Mouse (Mus musculus): Measurements from ENCODE around the gene Rpl18. TPM values are rescaled to one million over a fixed set of nuclear protein-coding genes. Genes with fewer than 3 reads are reported as not detected.
A peak's percentile ranks its signal among the peaks of the same experiment; 100 is the strongest.

The Rpl18 gene
- polyA plus RNA-seq, 1 experiment from 2014 or later = 1,272 TPM

GRCm38 (mm10) chr7:45759400-45759799 is 44.1 kb downstream of the Rpl18 start:
- Histone ChIP-seq H3K27me3 (ENCODE audit: control insufficient read depth, insufficient read depth, low read length) (no peaks in the 10 kb centered on the region; the same call in 1 of the 2 replicates), H3K27ac (ENCODE audit: low read length) (no peak overlapping the region), H3K4me1 (ENCODE audit: control insufficient read depth, insufficient read depth, low read length) (no peaks in the 10 kb centered on the region), H3K4me3 (ENCODE audit: low read depth, low read length) (no peak overlapping the region; the same call in 1 of the 2 replicates), H3K9me3 (ENCODE audit: control insufficient read depth, low read depth, low read length) (no peaks in the 10 kb centered on the region), H3K4me2 (replicated peaks; ENCODE audit: low read depth, low read length) (peak overlapping the region; percentile 26), H3K36me3 (ENCODE audit: control insufficient read depth, insufficient read depth, low read length) (no peaks in the 10 kb centered on the region), H3K9ac (replicated peaks; ENCODE audit: low read depth, low read length) (no peak overlapping the region)
- ATAC-seq (ENCODE audit: insufficient number of reproducible peaks, insufficient read depth, low FRiP score, low read depth) = peak; percentile 71
- WGBS = 11% methylated on average over 22 of the region's 27 CpGs

GRCm38 (mm10) chr7:45760151-45760550 is 44.9 kb downstream of the Rpl18 start:
- H3K4me3 ChIP-seq (ENCODE audit: low read depth, low read length) = no peak overlapping the region
- H3K4me2 ChIP-seq (replicated peaks; ENCODE audit: low read depth, low read length) = no peak overlapping the region
- no peak overlapping the region for H3K9ac ChIP-seq (replicated peaks; ENCODE audit: low read depth, low read length)
- no peak overlapping the region for H3K27ac ChIP-seq (ENCODE audit: low read length)
- H3K9me3 ChIP-seq (ENCODE audit: control insufficient read depth, low read depth, low read length) = no peaks in the 10 kb centered on the region
- 49% methylated on average over 5 of the region's 5 CpGs for WGBS
- H3K4me1 ChIP-seq (ENCODE audit: control insufficient read depth, insufficient read depth, low read length) = no peaks in the 10 kb centered on the region
- no peak for ATAC-seq (ENCODE audit: insufficient number of reproducible peaks, insufficient read depth, low FRiP score, low read depth)
- no peaks in the 10 kb centered on the region for H3K36me3 ChIP-seq (ENCODE audit: control insufficient read depth, insufficient read depth, low read length)
- H3K27me3 ChIP-seq (ENCODE audit: control insufficient read depth, insufficient read depth, low read length) = no peaks in the 10 kb centered on the region; the same call in 1 of the 2 replicates

- Histone ChIP-seq H3K4me1 (ENCODE audit: control insufficient read depth, insufficient read depth, low read length) (no peaks in the 10 kb centered on the region), H3K9me3 (ENCODE audit: control insufficient read depth, low read depth, low read length) (no peaks in the 10 kb centered on the region), H3K4me2 (replicated peaks; ENCODE audit: low read depth, low read length) (no peak overlapping the region), H3K9ac (replicated peaks; ENCODE audit: low read depth, low read length) (no peak overlapping the region), H3K27ac (ENCODE audit: low read length) (no peak overlapping the region), H3K4me3 (ENCODE audit: low read depth, low read length) (no peak overlapping the region), H3K36me3 (ENCODE audit: control insufficient read depth, insufficient read depth, low read length) (no peaks in the 10 kb centered on the region), H3K27me3 (ENCODE audit: control insufficient read depth, insufficient read depth, low read length) (no peaks in the 10 kb centered on the region)
- WGBS = 41% methylated on average over 8 of the region's 8 CpGs
- no peak for ATAC-seq (ENCODE audit: insufficient number of reproducible peaks, insufficient read depth, low FRiP score, low read depth)
Measured at GRCm38 (mm10) chr7:45765995-45766394, 50.7 kb downstream of the Rpl18 start.

GRCm38 (mm10) chr7:45766764-45767163 is 51.5 kb downstream of the Rpl18 start:
- H3K36me3 ChIP-seq (ENCODE audit: control insufficient read depth, insufficient read depth, low read length) = no peaks in the 10 kb centered on the region
- ATAC-seq (ENCODE audit: insufficient number of reproducible peaks, insufficient read depth, low FRiP score, low read depth) = 0 out of 2 replicates have a peak, but pooled peaks have one; percentile 28
- H3K4me1 ChIP-seq (ENCODE audit: control insufficient read depth, insufficient read depth, low read length) = no peaks in the 10 kb centered on the region
- no peak overlapping the region for H3K9ac ChIP-seq (replicated peaks; ENCODE audit: low read depth, low read length)
- H3K4me2 ChIP-seq (replicated peaks; ENCODE audit: low read depth, low read length) = no peak overlapping the region
- H3K9me3 ChIP-seq (ENCODE audit: control insufficient read depth, low read depth, low read length) = no peaks in the 10 kb centered on the region
- H3K27ac ChIP-seq (ENCODE audit: low read length) = no peak overlapping the region
- 46% methylated on average over 8 of the region's 8 CpGs for WGBS
- no peak overlapping the region for H3K4me3 ChIP-seq (ENCODE audit: low read depth, low read length)
- H3K27me3 ChIP-seq (ENCODE audit: control insufficient read depth, insufficient read depth, low read length) = no peaks in the 10 kb centered on the region

GRCm38 (mm10) chr7:45767500-45767899 is 52.2 kb downstream of the Rpl18 start:
- H3K4me3 ChIP-seq (ENCODE audit: low read depth, low read length) = no peak overlapping the region
- no peak for ATAC-seq (ENCODE audit: insufficient number of reproducible peaks, insufficient read depth, low FRiP score, low read depth)
- H3K27ac ChIP-seq (ENCODE audit: low read length) = no peak overlapping the region
- no peak overlapping the region for H3K9ac ChIP-seq (replicated peaks; ENCODE audit: low read depth, low read length)
- H3K36me3 ChIP-seq (ENCODE audit: control insufficient read depth, insufficient read depth, low read length) = no peaks in the 10 kb centered on the region
- H3K27me3 ChIP-seq (ENCODE audit: control insufficient read depth, insufficient read depth, low read length) = no peaks in the 10 kb centered on the region
- no peaks in the 10 kb centered on the region for H3K4me1 ChIP-seq (ENCODE audit: control insufficient read depth, insufficient read depth, low read length)
- no peak overlapping the region for H3K4me2 ChIP-seq (replicated peaks; ENCODE audit: low read depth, low read length)
- no peaks in the 10 kb centered on the region for H3K9me3 ChIP-seq (ENCODE audit: control insufficient read depth, low read depth, low read length)
- 92% methylated on average over 6 of the region's 6 CpGs for WGBS

Other genes starting within 250 kb of the Rpl18 start
- 67.1 and 83.9 TPM in 2 replicates for gene Bax, start 248.6 kb upstream of the Rpl18 start, polyA plus RNA-seq (2014; fragmentation: Nextera tagmentation; extraction: Ambion mirVana)
- gene Tulp2, start 233.6 kb upstream of the Rpl18 start, polyA plus RNA-seq (2014; fragmentation: Nextera tagmentation; extraction: Ambion mirVana) = 1.7 and 2.9 TPM in 2 replicates
- gene Gm45808, start 228.6 kb upstream of the Rpl18 start, polyA plus RNA-seq (2014; fragmentation: Nextera tagmentation; extraction: Ambion mirVana) = not detected in 2 replicates
- 2.7 and 3.4 TPM in 2 replicates for gene Dhdh, start 226.7 kb upstream of the Rpl18 start, polyA plus RNA-seq (2014; fragmentation: Nextera tagmentation; extraction: Ambion mirVana)
- gene Nucb1, start 205.1 kb upstream of the Rpl18 start, polyA plus RNA-seq (2014; fragmentation: Nextera tagmentation; extraction: Ambion mirVana) = 199 TPM in 2 replicates
- gene Ppp1r15a, start 189.2 kb upstream of the Rpl18 start, polyA plus RNA-seq (2014; fragmentation: Nextera tagmentation; extraction: Ambion mirVana) = 12.7 and 18.3 TPM in 2 replicates
- 1.5 and 2.6 TPM in 2 replicates for gene Plekha4, start 189.1 kb upstream of the Rpl18 start, polyA plus RNA-seq (2014; fragmentation: Nextera tagmentation; extraction: Ambion mirVana)
- 1.8 and 1.9 TPM in 2 replicates for gene Hsd17b14, start 160.6 kb upstream of the Rpl18 start, polyA plus RNA-seq (2014; fragmentation: Nextera tagmentation; extraction: Ambion mirVana)
- gene Bcat2, start 145.3 kb upstream of the Rpl18 start, polyA plus RNA-seq (2014; fragmentation: Nextera tagmentation; extraction: Ambion mirVana) = 61.6 and 63.4 TPM in 2 replicates
- 0.36 and 0.55 TPM in 2 replicates for gene Fgf21, start 100.0 kb upstream of the Rpl18 start, polyA plus RNA-seq (2014; fragmentation: Nextera tagmentation; extraction: Ambion mirVana)
- gene Fut1, start 98.2 kb upstream of the Rpl18 start, polyA plus RNA-seq (2014; fragmentation: Nextera tagmentation; extraction: Ambion mirVana) = 0.63 and 0.78 TPM in 2 replicates
- gene Izumo1, start 93.6 kb upstream of the Rpl18 start, polyA plus RNA-seq (2014; fragmentation: Nextera tagmentation; extraction: Ambion mirVana) = 0.23 and 0.62 TPM in 2 replicates
- gene Rasip1, start 88.0 kb upstream of the Rpl18 start, polyA plus RNA-seq (2014; fragmentation: Nextera tagmentation; extraction: Ambion mirVana) = 6.2 and 7.8 TPM in 2 replicates
- 7.2 TPM in 2 replicates for gene Mamstr, start 75.5 kb upstream of the Rpl18 start, polyA plus RNA-seq (2014; fragmentation: Nextera tagmentation; extraction: Ambion mirVana)
- 5.7 and 6.1 TPM in 2 replicates for gene Fut2, start 49.1 kb upstream of the Rpl18 start, polyA plus RNA-seq (2014; fragmentation: Nextera tagmentation; extraction: Ambion mirVana)
- gene Ntn5, start 31.4 kb upstream of the Rpl18 start, polyA plus RNA-seq (2014; fragmentation: Nextera tagmentation; extraction: Ambion mirVana) = 0.67 and 1.0 TPM in 2 replicates
- gene Sec1, start 21.1 kb upstream of the Rpl18 start, polyA plus RNA-seq (2014; fragmentation: Nextera tagmentation; extraction: Ambion mirVana) = 4.8 and 5.7 TPM in 2 replicates
- 10.4 and 11.4 TPM in 2 replicates for gene Car11, start 15.6 kb upstream of the Rpl18 start, polyA plus RNA-seq (2014; fragmentation: Nextera tagmentation; extraction: Ambion mirVana)
- 6.4 and 6.7 TPM in 2 replicates for gene Dbp, start 10.4 kb upstream of the Rpl18 start, polyA plus RNA-seq (2014; fragmentation: Nextera tagmentation; extraction: Ambion mirVana)
- 24.4 TPM in 2 replicates for gene Sphk2, start 2.5 kb downstream of the Rpl18 start, polyA plus RNA-seq (2014; fragmentation: Nextera tagmentation; extraction: Ambion mirVana)
- gene Fam83e, start 5.8 kb downstream of the Rpl18 start, polyA plus RNA-seq (2014; fragmentation: Nextera tagmentation; extraction: Ambion mirVana) = 3.1 and 4.1 TPM in 2 replicates
- gene Spaca4, start 10.4 kb downstream of the Rpl18 start, polyA plus RNA-seq (2014; fragmentation: Nextera tagmentation; extraction: Ambion mirVana) = 0.38 TPM in 1 of 2 replicates, not detected in the other
- gene Lmtk3, start 68.3 kb downstream of the Rpl18 start, polyA plus RNA-seq (2014; fragmentation: Nextera tagmentation; extraction: Ambion mirVana) = 2.5 and 3.3 TPM in 2 replicates
- gene Sult2b1, start 69.2 kb downstream of the Rpl18 start, polyA plus RNA-seq (2014; fragmentation: Nextera tagmentation; extraction: Ambion mirVana) = 2.8 and 3.6 TPM in 2 replicates
- 89.3 and 92.6 TPM in 2 replicates for gene Cyth2, start 99.1 kb downstream of the Rpl18 start, polyA plus RNA-seq (2014; fragmentation: Nextera tagmentation; extraction: Ambion mirVana)
- gene Kcnj14, start 109.3 kb downstream of the Rpl18 start, polyA plus RNA-seq (2014; fragmentation: Nextera tagmentation; extraction: Ambion mirVana) = 1.3 and 1.4 TPM in 2 replicates
- gene Grwd1, start 115.5 kb downstream of the Rpl18 start, polyA plus RNA-seq (2014; fragmentation: Nextera tagmentation; extraction: Ambion mirVana) = 62.7 and 69.6 TPM in 2 replicates
- gene Kdelr1, start 157.3 kb downstream of the Rpl18 start, polyA plus RNA-seq (2014; fragmentation: Nextera tagmentation; extraction: Ambion mirVana) = 150 and 157 TPM in 2 replicates
- gene Grin2d, start 162.9 kb downstream of the Rpl18 start, polyA plus RNA-seq (2014; fragmentation: Nextera tagmentation; extraction: Ambion mirVana) = 0.29 and 0.48 TPM in 2 replicates
- gene Syngr4, start 181.3 kb downstream of the Rpl18 start, polyA plus RNA-seq (2014; fragmentation: Nextera tagmentation; extraction: Ambion mirVana) = 0.45 and 0.65 TPM in 2 replicates
- gene Tmem143, start 181.5 kb downstream of the Rpl18 start, polyA plus RNA-seq (2014; fragmentation: Nextera tagmentation; extraction: Ambion mirVana) = 4.7 and 5.4 TPM in 2 replicates
- gene Emp3, start 205.9 kb downstream of the Rpl18 start, polyA plus RNA-seq (2014; fragmentation: Nextera tagmentation; extraction: Ambion mirVana) = 263 and 295 TPM in 2 replicates
- 3.4 and 3.5 TPM in 2 replicates for gene Ccdc114, start 208.6 kb downstream of the Rpl18 start, polyA plus RNA-seq (2014; fragmentation: Nextera tagmentation; extraction: Ambion mirVana)